Comparison of ENCODE assay signal across 1 mouse cellular context in genomic region chr15:103021544-103021943, GRCm38 (mm10).
TF ChIP-seq lines count a peak whose summit lies in the region.

No protein-coding gene starts in this region.

TF ChIP-seq in MEL, 35 proteins besides CTCF, POLR2A, EP300 and RAD21:
- no peak for TF ChIP-seq MAZ (IDR thresholded peaks at IDR 0.05; ENCODE audit: low read depth, low read length)
- TF ChIP-seq POLR2AphosphoS2 (IDR thresholded peaks at IDR 0.05; ENCODE audit: low read length), result no peak
- TF ChIP-seq ETS1 (IDR thresholded peaks at IDR 0.05; ENCODE audit: low read depth, low read length), result peak; percentile 57; the same call in 1 of the 2 replicates
- peak; percentile 92 for TF ChIP-seq GATA1 (IDR thresholded peaks at IDR 0.05; ENCODE audit: low read depth, low read length)
- TF ChIP-seq SIN3A (IDR thresholded peaks at IDR 0.05; ENCODE audit: low read length), result peak; percentile 50; the same call in 1 of the 2 replicates
- TF ChIP-seq KAT2A (conservative IDR thresholded peaks at IDR 0.05; ENCODE audit: low read depth, low read length), result no peak
- peak; percentile 29; the same call in 1 of the 2 replicates for TF ChIP-seq TAL1 (IDR thresholded peaks at IDR 0.05; ENCODE audit: low read length)
- TF ChIP-seq CHD1 (IDR thresholded peaks at IDR 0.05; ENCODE audit: low read depth, low read length), result no peak
- no peak for TF ChIP-seq SMC3 (IDR thresholded peaks at IDR 0.05; ENCODE audit: low read depth, low read length)
- TF ChIP-seq TBP (IDR thresholded peaks at IDR 0.05; ENCODE audit: low read depth, low read length), result no peak
- TF ChIP-seq RCOR1 (IDR thresholded peaks at IDR 0.05; ENCODE audit: low read depth, low read length), result peak; percentile 93
- TF ChIP-seq MXI1 (IDR thresholded peaks at IDR 0.05; ENCODE audit: low read depth, low read length), result peak; percentile 44; the same call in 1 of the 2 replicates
- no peak for TF ChIP-seq POLR2AphosphoS5 (IDR thresholded peaks at IDR 0.05; ENCODE audit: borderline replicate concordance, low read depth, low read length)
- peak; percentile 27; the same call in 1 of the 2 replicates for TF ChIP-seq MYC (IDR thresholded peaks at IDR 0.05; ENCODE audit: low read depth, low read length)
- TF ChIP-seq TCF12 (IDR thresholded peaks at IDR 0.05; ENCODE audit: low read depth, low read length), result peak; percentile 89
